Mouse (Mus musculus) intestine, postnatal 0 days (tissue): ENCODE measurements at regions not wholly inside any gene's neighbourhood (a gene's known extent, or its start where the extent isn't known, plus 50 kb on each side); places are given as distances from the start of the nearest gene placed in this dataset.

Experiments used
- ATAC-seq: fragments of 200-750 bp; cut with Nextera tagmentation; 2 replicates; pipeline ENCODE4 v1.8.0; 2017; ENCODE audit warnings: mild to moderate bottlenecking, moderate TSS enrichment, moderate library complexity
- H3K27ac ChIP-seq: fragments of 300-500 bp; sonication (generic); 2 replicates; pipeline ENCODE4 v1.5.1; 2014; ENCODE audit warnings: mild to moderate bottlenecking, low read depth, low read length, moderate library complexity
- H3K27me3 ChIP-seq: fragments of 300-500 bp; sonication (generic); replicated peaks from 2 replicates; pipeline ENCODE4 v1.6.1; 2014; ENCODE audit warnings: low read length, mixed read lengths; ENCODE audit not compliant: control insufficient read depth, insufficient read depth
- H3K36me3 ChIP-seq: fragments of 300-500 bp; sonication (generic); 2 replicates; pipeline ENCODE4 v1.6.1; 2014; ENCODE audit warnings: mild to moderate bottlenecking, moderate library complexity; ENCODE audit not compliant: control insufficient read depth, insufficient read depth
- H3K4me1 ChIP-seq: fragments of 300-500 bp; sonication (generic); replicated peaks from 2 replicates; pipeline ENCODE4 v1.6.1; 2014; ENCODE audit warnings: antibody characterized with exemption, low read length, mixed read lengths; ENCODE audit not compliant: control insufficient read depth, insufficient read depth
- H3K4me2 ChIP-seq: fragments of 300-500 bp; sonication (generic); replicated peaks from 2 replicates; pipeline ENCODE4 v1.6.1; 2014; ENCODE audit warnings: low read depth, mild to moderate bottlenecking, moderate library complexity
- H3K4me3 ChIP-seq: fragments of 300-500 bp; sonication (generic); 2 replicates; pipeline ENCODE4 v1.5.1; 2014; ENCODE audit warnings: low read depth, low read length
- H3K9ac ChIP-seq: fragments of 300-500 bp; sonication (generic); 2 replicates; pipeline ENCODE4 v1.6.1; 2014; ENCODE audit warnings: mild to moderate bottlenecking, low read depth, low read length
- H3K9me3 ChIP-seq: fragments of 300-500 bp; sonication (generic); 2 replicates; pipeline ENCODE4 v1.6.1; 2016; ENCODE audit warnings: mixed run types; ENCODE audit not compliant: control insufficient read depth
- CTCF ChIP-seq: sonication (generic); IDR thresholded peaks from 2 replicates; pipeline ENCODE4 v1.5.1; 2016; ENCODE audit warnings: low read depth, mild to moderate bottlenecking, control low read depth, antibody characterized with exemption, moderate library complexity
- WGBS: fragments of 180-500 bp; shearing (Covaris S2); extraction: QIAGEN DNeasy Blood & Tissue Kit; methylation state at CpG from one replicate; pipeline ENCODE4 v1.1.7; 2014; 5-methylcytosine and 5-hydroxymethylcytosine counted together

- no peak for ATAC-seq
- H3K9me3 ChIP-seq, result no peaks in the 10 kb centered on the region
- 71% methylated on average over 3 of the region's 3 CpGs for WGBS
These were observed 66.2 kb downstream of the Car2 start for GRCm38 (mm10) chr3:14952169-14952729.

DNA sequence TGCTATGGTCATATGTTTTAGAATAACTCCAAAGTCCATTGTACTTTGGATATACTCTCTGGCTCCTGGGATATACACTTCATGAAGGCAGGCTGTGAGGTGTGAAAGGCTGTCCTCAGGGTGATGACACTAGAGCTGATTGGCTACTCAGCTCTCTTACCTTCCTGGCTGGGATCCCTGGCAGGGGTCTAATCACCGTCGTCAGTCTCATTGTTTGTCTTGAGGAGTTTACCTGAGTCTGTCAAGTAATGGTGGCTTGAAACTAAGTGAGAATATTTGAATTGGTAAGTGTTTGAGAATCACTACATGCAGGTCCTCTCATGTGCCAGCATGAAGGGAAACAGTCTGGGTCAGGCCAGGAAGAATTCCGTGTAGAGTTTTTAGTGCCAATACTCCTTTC is 66.9 kb downstream of the Car2 start:
- no peak for ATAC-seq
- H3K4me1 ChIP-seq, result no peaks in the 10 kb centered on the region
- no peak overlapping the region for H3K4me3 ChIP-seq
- WGBS, result 44% methylated on average over 3 of the region's 3 CpGs
- H3K27me3 ChIP-seq, result no peaks in the 10 kb centered on the region
- no peak overlapping the region for H3K4me2 ChIP-seq
- no peak overlapping the region for H3K27ac ChIP-seq
- no peak overlapping the region for H3K9ac ChIP-seq
- no peak for TF ChIP-seq CTCF
- no peaks in the 10 kb centered on the region for H3K36me3 ChIP-seq
- H3K9me3 ChIP-seq, result no peaks in the 10 kb centered on the region

More at GRCm38 (mm10) chr3:14952169-14952729, 66.2 kb downstream of the Car2 start:
- Histone ChIP-seq H3K36me3 (no peaks in the 10 kb centered on the region), H3K4me1 (no peaks in the 10 kb centered on the region), H3K4me2 (no peak overlapping the region), H3K27ac (no peak overlapping the region), H3K27me3 (no peaks in the 10 kb centered on the region), H3K9ac (no peak overlapping the region), H3K4me3 (no peak overlapping the region)
- TF ChIP-seq CTCF, result no peak

- H3K4me3 ChIP-seq, result no peak overlapping the region
- no peak overlapping the region for H3K27ac ChIP-seq
- H3K4me2 ChIP-seq, result no peak overlapping the region
- H3K4me1 ChIP-seq, result no peaks in the 10 kb centered on the region
- H3K9me3 ChIP-seq, result no peaks in the 10 kb centered on the region
- H3K27me3 ChIP-seq, result no peaks in the 10 kb centered on the region
- no peak for TF ChIP-seq CTCF
- H3K9ac ChIP-seq, result no peak overlapping the region
- no peak for ATAC-seq
- WGBS, result 86% methylated on average over 1 of the region's 1 CpGs
- H3K36me3 ChIP-seq, result no peaks in the 10 kb centered on the region
These were observed 71.4 kb downstream of the Car2 start for GRCm38 (mm10) chr3:14957481-14957880.

- no peak overlapping the region for H3K27ac ChIP-seq
- WGBS, result 41% methylated on average over 1 of the region's 1 CpGs
- ATAC-seq, result no peak
- no peak for TF ChIP-seq CTCF
- H3K9ac ChIP-seq, result no peak overlapping the region
- H3K4me2 ChIP-seq, result no peak overlapping the region
- no peaks in the 10 kb centered on the region for H3K4me1 ChIP-seq
- H3K27me3 ChIP-seq, result no peaks in the 10 kb centered on the region
- no peaks in the 10 kb centered on the region for H3K36me3 ChIP-seq
- no peak overlapping the region for H3K4me3 ChIP-seq
- H3K9me3 ChIP-seq, result no peaks in the 10 kb centered on the region
These were observed 72.2 kb downstream of the Car2 start for GRCm38 (mm10) chr3:14958277-14958676.

DNA sequence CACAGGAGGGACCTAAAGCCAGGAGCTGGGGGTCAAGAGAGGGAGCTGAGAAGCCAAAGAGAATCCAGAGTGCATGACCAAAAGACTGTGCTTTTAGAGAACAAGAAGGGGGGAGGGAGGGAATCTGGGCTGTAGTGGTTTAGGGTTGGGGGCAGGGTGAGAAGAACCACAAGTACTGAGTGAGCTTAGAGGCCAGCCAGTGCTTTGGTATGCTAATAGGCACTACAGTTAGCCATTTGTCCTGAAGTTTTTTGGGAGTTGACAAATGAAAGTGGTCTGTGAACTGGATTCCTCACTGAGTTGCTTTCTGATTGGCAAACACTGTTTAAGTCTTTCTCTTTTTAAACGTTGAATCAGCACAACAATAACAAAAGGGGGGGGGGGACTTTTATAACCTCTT is 73.5 kb downstream of the Car2 start:
- no peak for ATAC-seq

GRCm38 (mm10) chr3:14964795-14965194 is 78.7 kb downstream of the Car2 start:
- Histone ChIP-seq H3K4me1 (peaks cover 3% of the 10 kb centered on the region; the same call in 1 of the 2 replicates), H3K27ac (no peak overlapping the region), H3K27me3 (no peaks in the 10 kb centered on the region), H3K9me3 (no peaks in the 10 kb centered on the region), H3K4me2 (no peak overlapping the region), H3K36me3 (no peaks in the 10 kb centered on the region), H3K9ac (no peak overlapping the region), H3K4me3 (no peak overlapping the region)
- WGBS, result 63% methylated on average over 5 of the region's 5 CpGs
- no peak for ATAC-seq
- TF ChIP-seq CTCF, result no peak

More for the DNA sequence above, 73.5 kb downstream of the Car2 start:
- H3K9ac ChIP-seq, result no peak overlapping the region
- H3K27ac ChIP-seq, result no peak overlapping the region
- no peaks in the 10 kb centered on the region for H3K36me3 ChIP-seq
- no peaks in the 10 kb centered on the region for H3K4me1 ChIP-seq
- no peak overlapping the region for H3K4me2 ChIP-seq
- no peaks in the 10 kb centered on the region for H3K9me3 ChIP-seq
- WGBS, result 6% methylated on average over 1 of the region's 1 CpGs
- no peaks in the 10 kb centered on the region for H3K27me3 ChIP-seq
- no peak for TF ChIP-seq CTCF
- no peak overlapping the region for H3K4me3 ChIP-seq
